Mouse (Mus musculus) liver, embryonic 14.5 days (tissue): ENCODE data around the gene Bptf. TPM values are rescaled to one million over a fixed set of nuclear protein-coding genes. Genes with fewer than 3 reads are reported as not detected.
"Not testable (repeated sequence)": the region's sequence is repeated elsewhere in the genome, so short reads cannot be mapped to it uniquely, and the experiment has no call there.

Experiments used
- ATAC-seq: fragments of 200-750 bp; cut with Nextera tagmentation; 2 replicates; pipeline ENCODE4 v1.8.0; 2017; ENCODE audit warnings: moderate number of reproducible peaks, mild to moderate bottlenecking, moderate library complexity; ENCODE audit not compliant: insufficient read depth
- DNase-seq, 3 experiments: peaks; one replicate each; pipeline ENCODE4 v3.0.0-alpha.2; 2012 to 2013; ENCODE audit warnings: low read depth in 3 of 3, low spot score in 3 of 3
- H3K27ac ChIP-seq: fragments of 300-500 bp; sonication (generic); 2 replicates; pipeline ENCODE4 v1.5.1; 2014; ENCODE audit warnings: moderate library complexity, mild to moderate bottlenecking, control low read depth, inconsistent platforms
- H3K27me3 ChIP-seq: fragments of 300-500 bp; sonication (generic); 2 replicates; pipeline ENCODE4 v1.6.1; 2014; ENCODE audit warnings: mild to moderate bottlenecking, low read length, moderate library complexity; ENCODE audit not compliant: control insufficient read depth, insufficient read depth
- H3K36me3 ChIP-seq: fragments of 300-500 bp; sonication (generic); replicated peaks from 2 replicates; pipeline ENCODE4 v1.6.1; 2014; ENCODE audit warnings: low read depth; ENCODE audit not compliant: control insufficient read depth, insufficient read depth
- H3K4me1 ChIP-seq, 2 experiments: fragments of 200-500 bp in 1 of 2; fragments of 300-500 bp in 1 of 2; sonication (generic) in 1 of 2; replicated peaks; 2 replicates each; pipeline ENCODE4 v1.6.1; 2012 to 2014; ENCODE audit warnings: antibody characterized with exemption in 1 of 2, inconsistent platforms in 1 of 2, low read length in 1 of 2; ENCODE audit not compliant: control insufficient read depth in 2 of 2, insufficient read depth in 2 of 2
- H3K4me2 ChIP-seq: fragments of 300-500 bp; sonication (generic); 2 replicates; pipeline ENCODE4 v1.6.1; 2014; ENCODE audit warnings: low read depth, mild to moderate bottlenecking, control low read depth, moderate library complexity
- H3K4me3 ChIP-seq, 2 experiments: fragments of 200-500 bp in 1 of 2; fragments of 300-500 bp in 1 of 2; sonication (generic) in 1 of 2; 2 replicates each; pipeline ENCODE4 v1.5.1; 2012 to 2014; ENCODE audit warnings: low read depth in 2 of 2, low read length in 2 of 2, mild to moderate bottlenecking in 2 of 2, control low read depth in 1 of 2, inconsistent platforms in 1 of 2, moderate library complexity in 1 of 2; ENCODE audit not compliant: insufficient read depth in 1 of 2
- H3K9ac ChIP-seq: fragments of 300-500 bp; sonication (generic); replicated peaks from 2 replicates; pipeline ENCODE4 v1.6.1; 2014; ENCODE audit warnings: mild to moderate bottlenecking, control low read depth, moderate library complexity
- H3K9me3 ChIP-seq: fragments of 300-500 bp; sonication (generic); 2 replicates; pipeline ENCODE4 v1.6.1; 2016; ENCODE audit warnings: low read length, mixed read lengths; ENCODE audit not compliant: control insufficient read depth
- CTCF ChIP-seq: IDR thresholded peaks from 2 replicates; pipeline ENCODE4 v1.5.1; 2016; ENCODE audit warnings: antibody characterized with exemption, low read depth, control low read depth
- EP300 ChIP-seq: IDR thresholded peaks from 2 replicates; pipeline ENCODE4 v1.6.1; 2016; ENCODE audit warnings: antibody characterized with exemption, low read depth
- WGBS: fragments of 180-500 bp; shearing (Covaris S2); extraction: QIAGEN DNeasy Blood & Tissue Kit; methylation state at CpG from one replicate; pipeline ENCODE4 v1.1.7; 2014; ENCODE audit not compliant: insufficient replicate concordance; 5-methylcytosine and 5-hydroxymethylcytosine counted together
- polyA plus RNA-seq, 2 experiments: library from polyadenylated mRNA; depleted of rRNA in 1 of 2; stranded (reverse) in 1 of 2; unstranded in 1 of 2; fragments of >200 nt; fragmentation: Nextera tagmentation in 1 of 2; extraction: Ambion mirVana in 1 of 2; gene quantifications; 2 replicates each; pipeline versions ENCODE4 v1.2.1 to v1.2.3; 2012 to 2014

Gene Bptf
- polyA plus RNA-seq, 2 experiments = 7.5 to 10.3 TPM

GRCm38 (mm10) chr11:107132426-107132825 lies 499 bp upstream of the Bptf start:
- Histone ChIP-seq H3K4me2 (peak overlapping the region; percentile 97), H3K27me3 (no peaks in the 10 kb centered on the region), H3K27ac (no peak overlapping the region), H3K36me3 (no peaks in the 10 kb centered on the region), H3K4me3 (peak overlapping the region; percentile 73 to 96), H3K9ac (peak overlapping the region; percentile 90), H3K4me1 (peaks cover 5 to 6% of the 10 kb centered on the region in 2 experiments; a peak in 3 of 4 replicates), H3K9me3 (no peaks in the 10 kb centered on the region)
- TF ChIP-seq EP300 (no peak), CTCF (no peak)
- DNase-seq = peak in 1 of 3 experiments; percentile 22
- ATAC-seq = peak; percentile 12; the same call in 1 of the 2 replicates
- 4% methylated on average over 16 of the region's 16 CpGs for WGBS

DNA sequence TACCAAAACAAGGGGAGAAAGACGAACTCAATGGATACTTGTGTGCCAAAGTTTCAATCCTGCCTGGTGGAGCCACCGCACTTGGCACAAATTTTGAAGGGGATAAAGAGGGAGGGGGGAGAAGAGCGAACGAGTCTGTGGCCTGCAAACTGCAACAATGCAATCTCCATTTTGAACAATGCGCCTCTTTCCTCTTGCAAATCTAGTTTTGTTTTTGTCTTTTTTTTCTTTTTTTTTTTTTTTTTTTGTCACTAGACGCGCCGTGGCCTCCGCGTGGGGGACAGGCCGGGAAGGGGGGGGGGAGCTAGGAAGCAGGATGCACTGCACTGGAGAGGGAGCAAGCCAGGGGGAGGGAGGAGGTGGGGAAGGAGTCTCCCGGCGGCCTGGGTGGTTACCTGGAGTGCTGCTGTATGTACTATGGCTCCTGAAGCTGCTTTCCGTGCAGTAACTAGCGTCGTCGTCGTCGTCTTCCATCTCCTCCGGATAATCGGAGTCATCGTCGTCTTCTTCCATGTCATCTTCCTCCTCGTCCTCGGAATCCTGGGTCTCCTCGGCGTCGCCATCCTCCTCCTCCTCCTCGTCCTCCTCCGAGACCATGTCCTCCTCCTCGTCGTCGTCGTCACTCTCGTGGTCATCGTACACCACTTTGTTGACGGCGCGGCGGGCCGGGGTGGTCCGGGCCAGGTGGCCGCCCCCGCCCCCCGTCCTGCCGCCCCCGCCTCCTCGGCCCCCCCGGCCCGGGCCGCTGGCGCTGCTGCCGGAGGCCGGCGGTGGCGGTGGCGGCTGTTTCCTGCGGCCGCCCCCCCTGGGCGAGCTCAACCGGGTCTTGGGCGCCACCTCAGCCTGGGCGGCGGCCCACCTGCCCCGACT lies 813 bp downstream of the Bptf start:
- Histone ChIP-seq H3K4me3 (peak overlapping the region; percentile 93 to 96), H3K4me1 (peaks cover 5 to 6% of the 10 kb centered on the region in 2 experiments; a peak in 3 of 4 replicates), H3K4me2 (peak overlapping the region; percentile 97), H3K36me3 (no peaks in the 10 kb centered on the region), H3K27ac (peak overlapping the region; percentile 78), H3K9me3 (no peaks in the 10 kb centered on the region), H3K9ac (peak overlapping the region; percentile 90), H3K27me3 (no peaks in the 10 kb centered on the region)
- WGBS = 1% methylated on average over 60 of the region's 65 CpGs
- ATAC-seq (peak; percentile 65), DNase-seq (peak in 1 of 3 experiments; percentile 44)
- TF ChIP-seq CTCF = no peak
- TF ChIP-seq EP300 = no peak

DNA sequence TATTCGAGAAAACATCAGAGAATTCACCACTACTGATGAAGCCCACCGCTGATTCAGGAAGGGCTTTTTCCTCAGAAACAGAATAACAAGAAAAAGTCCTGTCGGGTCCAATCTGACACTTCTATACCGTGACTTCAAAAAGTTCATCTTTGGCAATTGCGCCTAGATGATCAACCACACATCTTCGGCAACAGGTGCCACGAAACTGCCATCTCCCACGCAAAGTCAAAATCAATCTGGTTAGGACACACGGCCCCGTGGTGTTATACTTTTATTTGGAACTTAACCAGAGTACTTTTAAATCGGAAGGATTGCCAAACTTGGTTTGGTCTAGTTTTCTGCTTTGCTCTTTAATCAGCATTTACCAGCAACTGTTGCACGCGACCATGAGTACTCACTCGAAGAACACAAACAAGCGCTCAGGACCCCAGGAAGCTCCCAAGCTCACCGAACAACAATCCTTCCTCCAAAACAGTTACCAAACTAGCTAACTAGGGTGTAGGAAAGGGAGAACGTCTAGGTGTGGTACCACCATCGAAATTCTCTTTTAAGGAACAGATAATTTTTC lies 1.6 kb downstream of the Bptf start:
- TF ChIP-seq CTCF (no peak), EP300 (no peak)
- peak overlapping the region; percentile 93 to 96 for H3K4me3 ChIP-seq
- H3K4me1 ChIP-seq = peaks cover 5 to 6% of the 10 kb centered on the region in 2 experiments; a peak in 3 of 4 replicates
- no peaks in the 10 kb centered on the region for H3K27me3 ChIP-seq
- ATAC-seq = no peak
- 1% methylated on average over 18 of the region's 18 CpGs for WGBS
- H3K4me2 ChIP-seq = peak overlapping the region; percentile 97
- H3K9ac ChIP-seq = peak overlapping the region; percentile 90
- peak in 1 of 3 experiments; percentile 31 for DNase-seq
- peak overlapping the region; percentile 7 for H3K27ac ChIP-seq
- H3K9me3 ChIP-seq = no peaks in the 10 kb centered on the region
- no peaks in the 10 kb centered on the region for H3K36me3 ChIP-seq

GRCm38 (mm10) chr11:107129641-107130040 lies 2.3 kb downstream of the Bptf start:
- Histone ChIP-seq H3K4me2 (peak overlapping the region; percentile 97), H3K9ac (peak overlapping the region; percentile 28), H3K36me3 (no peaks in the 10 kb centered on the region), H3K27me3 (no peaks in the 10 kb centered on the region), H3K4me1 (peaks cover 6 to 11% of the 10 kb centered on the region in 2 experiments), H3K4me3 (peak overlapping the region in 1 of 2 experiments; percentile 96; a peak in 2 of 4 replicates), H3K27ac (no peak overlapping the region), H3K9me3 (no peaks in the 10 kb centered on the region)
- DNase-seq = no peak
- 14% methylated on average over 2 of the region's 2 CpGs for WGBS
- no peak for ATAC-seq
- TF ChIP-seq CTCF (no peak), EP300 (no peak)

DNA sequence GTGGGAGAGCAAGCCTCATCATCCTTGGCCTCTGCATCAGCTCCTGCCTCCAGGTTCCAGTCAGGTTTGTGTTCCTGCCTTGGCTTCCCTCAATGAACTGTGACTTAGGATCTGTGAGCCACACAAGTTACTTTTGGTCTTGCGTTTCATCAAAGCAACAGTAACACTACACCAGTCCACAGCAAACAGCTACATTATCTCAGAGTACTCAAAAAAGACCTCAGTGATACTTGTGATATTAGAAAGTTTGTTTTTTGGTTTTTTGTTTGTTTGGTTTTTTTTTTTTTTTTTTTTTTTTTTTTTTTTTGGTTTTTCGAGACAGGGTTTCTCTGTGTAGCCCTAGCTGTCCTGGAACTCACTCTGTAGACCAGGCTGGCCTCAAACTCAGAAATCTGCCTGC lies 5.2 kb downstream of the Bptf start:
- 100% methylated on average over 1 of the region's 2 CpGs for WGBS
- not testable (repeated sequence) for H3K4me3 ChIP-seq, H3K27ac ChIP-seq, DNase-seq, H3K9me3 ChIP-seq, H3K4me2 ChIP-seq, ATAC-seq, H3K36me3 ChIP-seq, H3K27me3 ChIP-seq, H3K9ac ChIP-seq
- peaks cover 12 to 17% of the 10 kb centered on the region in 2 experiments for H3K4me1 ChIP-seq
